9 mouse cellular contexts compared by ENCODE assay signal in genomic region chr3:89963221-89963763, GRCm38 (mm10). TPM values are rescaled to one million over a fixed set of nuclear protein-coding genes. Genes with fewer than 3 reads are reported as not detected.
DNase-seq lines count a peak whose midpoint lies in the region; ATAC-seq and TF ChIP-seq lines count a peak whose summit lies in the region.
"Had no signal": no experiment of that assay in that cellular context is flagged by ENCODE, and none has a peak within 500 bp of the region (broad histone marks: within the 10 kb centered on the region; RNA-seq: fewer than 3 reads in every experiment).

TSS of gene Atp8b2 (minus strand) at chr3:89963508.

- TF ChIP-seq CTCF in hindbrain, postnatal 0 days (IDR thresholded peaks at IDR 0.05; ENCODE audit: low read depth): no peak

- peak within 1 kb of the TSS; percentile 73 for H3K4me2 ChIP-seq in hindbrain, postnatal 0 days (ENCODE audit: low read depth, low read length)
- H3K4me2 ChIP-seq in midbrain, embryonic 13.5 days (replicated peaks): peak within 1 kb of the TSS; percentile 97

- peak within 1 kb of the TSS; percentile 46 for H3K4me3 ChIP-seq in erythroblast, embryonic 14.5 days (replicated peaks)
- peak within 1 kb of the TSS; percentile 96 for H3K4me3 ChIP-seq in hindbrain, postnatal 0 days (ENCODE audit: low read length)
- peak within 1 kb of the TSS; percentile 98 for H3K4me3 ChIP-seq in limb, embryonic 10.5 days
- peak within 1 kb of the TSS; percentile 93 for H3K4me3 ChIP-seq in midbrain, embryonic 13.5 days (replicated peaks)

- WGBS in hindbrain, postnatal 0 days: under 1% methylated on average over 28 of the region's 35 CpGs
- under 1% methylated on average over 34 of the region's 35 CpGs for WGBS in limb, embryonic 10.5 days
- WGBS in midbrain, embryonic 13.5 days: under 1% methylated on average over 35 of the region's 35 CpGs

- DNase-seq in cerebellum, postnatal 10 days: peak; percentile 89 to 92
- DNase-seq in gastrocnemius, postnatal 10 days: peak; percentile 66
- DNase-seq in hindbrain, postnatal 0 days (ENCODE audit: low spot score): peak; percentile 89
- DNase-seq in limb, embryonic 10.5 days (ENCODE audit: low spot score): peak; percentile 88
- DNase-seq in splenic B cell, adult 2 months (ENCODE audit: low read depth, low spot score): peak; percentile 74

- peak within 1 kb of the TSS; percentile 94 for H3K27ac ChIP-seq in hindbrain, postnatal 0 days
- H3K27ac ChIP-seq in limb, embryonic 10.5 days: peak within 1 kb of the TSS; percentile 97
- H3K27ac ChIP-seq in midbrain, embryonic 13.5 days: peak within 1 kb of the TSS; percentile 94

- H3K36me3 ChIP-seq in erythroblast, embryonic 14.5 days (ENCODE audit: control insufficient read depth): no peaks in the 10 kb centered on the region; the same call in 1 of the 2 replicates
- H3K36me3 ChIP-seq in hindbrain, postnatal 0 days (ENCODE audit: insufficient read depth, low read length): peaks cover 2% of the 10 kb centered on the region; the same call in 1 of the 2 replicates
- H3K36me3 ChIP-seq in limb, embryonic 10.5 days: peaks cover 32% of the 10 kb centered on the region
- peaks cover 7% of the 10 kb centered on the region for H3K36me3 ChIP-seq in midbrain, embryonic 13.5 days
- H3K36me3 ChIP-seq in splenic B cell, adult 2 months (ENCODE audit: control insufficient read depth, insufficient read depth, low read length, poor library complexity, severe bottlenecking): no peaks in the 10 kb centered on the region
- H3K36me3 ChIP-seq: G1E had no signal

- H3K9me3 ChIP-seq in erythroblast, embryonic 14.5 days (ENCODE audit: control insufficient read depth, low read length): no peaks in the 10 kb centered on the region
- H3K9me3 ChIP-seq in hindbrain, postnatal 0 days (ENCODE audit: low read length): no peaks in the 10 kb centered on the region
- H3K9me3 ChIP-seq in limb, embryonic 10.5 days (replicated peaks): no peaks in the 10 kb centered on the region
- H3K9me3 ChIP-seq in midbrain, embryonic 13.5 days: no peaks in the 10 kb centered on the region
- H3K9me3 ChIP-seq: G1E had no signal

- H3K27me3 ChIP-seq in erythroblast, embryonic 14.5 days (ENCODE audit: control insufficient read depth): peaks cover 66% of the 10 kb centered on the region
- no peaks in the 10 kb centered on the region for H3K27me3 ChIP-seq in hindbrain, postnatal 0 days (ENCODE audit: insufficient read depth, low read length)
- no peaks in the 10 kb centered on the region for H3K27me3 ChIP-seq in limb, embryonic 10.5 days (ENCODE audit: low read depth, poor library complexity, severe bottlenecking)
- H3K27me3 ChIP-seq in midbrain, embryonic 13.5 days: no peaks in the 10 kb centered on the region
- H3K27me3 ChIP-seq in splenic B cell, adult 2 months (ENCODE audit: control insufficient read depth, insufficient read depth, low read length, poor library complexity, severe bottlenecking): no peaks in the 10 kb centered on the region

- no peak for ATAC-seq in erythroblast, adult 5-6 weeks (replicated peaks; ENCODE audit: low FRiP score, poor library complexity, severe bottlenecking)
- peak; percentile 69 for ATAC-seq in hindbrain, postnatal 0 days
- ATAC-seq in midbrain, embryonic 13.5 days: peak; percentile 62

- peak within 1 kb of the TSS; percentile 93 for H3K9ac ChIP-seq in hindbrain, postnatal 0 days (replicated peaks; ENCODE audit: low read length)
- peak within 1 kb of the TSS; percentile 97 for H3K9ac ChIP-seq in midbrain, embryonic 13.5 days (replicated peaks)

- H3K4me1 ChIP-seq in erythroblast, embryonic 14.5 days (ENCODE audit: control insufficient read depth): peaks cover 14% of the 10 kb centered on the region
- peaks cover 30% of the 10 kb centered on the region for H3K4me1 ChIP-seq in hindbrain, postnatal 0 days (ENCODE audit: insufficient read depth, low read length)
- peaks cover 50% of the 10 kb centered on the region for H3K4me1 ChIP-seq in limb, embryonic 10.5 days
- H3K4me1 ChIP-seq in midbrain, embryonic 13.5 days (replicated peaks): peaks cover 60% of the 10 kb centered on the region

RNA-seq across cellular contexts. Expression of gene Atp8b2, which starts in this region (rescaled TPM):
- polyA plus RNA-seq in erythroblast, embryonic 14.5 days (2012): 0.01 and 0.03 TPM in 2 replicates
- total RNA-seq in erythroblast, adult 5-6 weeks (2015; ENCODE audit: low replicate concordance): 0.96 and 6.7 TPM in 2 replicates
- total RNA-seq in erythroblast, adult 5-6 weeks (2017; ENCODE audit: low replicate concordance): 2.1 and 7.8 TPM in 2 replicates
- 10 to 100 TPM; 32.8 to 43.5 TPM for total RNA-seq in gastrocnemius, postnatal 10 days (2021)
- 63.0 and 83.5 TPM in 2 replicates for total RNA-seq in hindbrain, postnatal 0 days (2014; rRNA removed)
- polyA plus RNA-seq in hindbrain, postnatal 0 days (2015; fragmentation: Nextera tagmentation; extraction: Ambion mirVana): 9.8 and 10.9 TPM in 2 replicates
- polyA plus RNA-seq in limb, embryonic 10.5 days (2016; fragmentation: Nextera tagmentation; extraction: Ambion mirVana): 16.0 and 18.3 TPM in 2 replicates
- 11.7 and 12.6 TPM in 2 replicates for polyA plus RNA-seq in midbrain, embryonic 13.5 days (2015; fragmentation: Nextera tagmentation; extraction: Ambion mirVana)

Comparison
In these comparisons a context has a peak if more than half of its experiments do, and no peak if none do; other contexts are left out.
1. RNA of gene Atp8b2 (polyA plus RNA-seq): 16.0 to 18.3 TPM in limb, embryonic 10.5 days, 11.7 to 12.6 TPM in midbrain, embryonic 13.5 days and 9.8 to 10.9 TPM in hindbrain, postnatal 0 days; 0.01 to 0.03 TPM in erythroblast, embryonic 14.5 days; every median in the first group is over 10 times any median in the second.
2. H3K4me3 ChIP-seq: peak in every context shown above with its lines; median percentile 98 in limb, embryonic 10.5 days; 96 in hindbrain, postnatal 0 days; 93 in midbrain, embryonic 13.5 days; 46 in erythroblast, embryonic 14.5 days.
3. Peak in every context shown above with its lines, with median percentiles within 50 percentile points of each other: DNase-seq and H3K27ac ChIP-seq.